Mouse (Mus musculus): ENCODE data around the gene Fkbp5.
"Not testable (repeated sequence)": the region's sequence is repeated elsewhere in the genome, so short reads cannot be mapped to it uniquely, and the experiment has no call there.

The Fkbp5 gene

GRCm38 (mm10) chr17:28517441-28517955, at the start of gene Fkbp5:
Gene Fkbp5, minus strand, starts transcription at chr17:28517527.
- peak; percentile 68 for DNase-seq (ENCODE audit: low spot score)

GRCm38 (mm10) chr17:28565181-28565580, 47.9 kb upstream of the Fkbp5 start:
- DNase-seq (ENCODE audit: low spot score), result no peak

GRCm38 (mm10) chr17:28561613-28562012, 44.3 kb upstream of the Fkbp5 start:
- DNase-seq (ENCODE audit: low spot score), result no peak

GRCm38 (mm10) chr17:28560598-28560997, 43.3 kb upstream of the Fkbp5 start, which contains the start of gene Clps:
Gene Clps, minus strand, starts transcription at chr17:28560766.
- DNase-seq (ENCODE audit: low spot score), result no peak

- DNase-seq (ENCODE audit: low spot score), result no peak
Observed at GRCm38 (mm10) chr17:28557772-28558171, 40.4 kb upstream of the Fkbp5 start.

- no peak for DNase-seq (ENCODE audit: low spot score)
Observed at GRCm38 (mm10) chr17:28556635-28557396, 39.5 kb upstream of the Fkbp5 start.

- not testable (repeated sequence) for DNase-seq (ENCODE audit: low spot score)
Observed at GRCm38 (mm10) chr17:28554021-28554420, 36.7 kb upstream of the Fkbp5 start.

- peak; percentile 65 for DNase-seq (ENCODE audit: low spot score)
Observed at GRCm38 (mm10) chr17:28553040-28553793, 35.9 kb upstream of the Fkbp5 start.

- DNase-seq (ENCODE audit: low spot score), result no peak
Observed at GRCm38 (mm10) chr17:28549111-28549510, 31.8 kb upstream of the Fkbp5 start, which contains the start of gene Clpsl2. Gene Clpsl2, plus strand, starts transcription at chr17:28549411.

- no peak for DNase-seq (ENCODE audit: low spot score)
Observed at GRCm38 (mm10) chr17:28548550-28548949, 31.2 kb upstream of the Fkbp5 start.

GRCm38 (mm10) chr17:28546925-28547324, 29.6 kb upstream of the Fkbp5 start:
- DNase-seq (ENCODE audit: low spot score), result no peak

GRCm38 (mm10) chr17:28537881-28538280, 20.6 kb upstream of the Fkbp5 start:
- no peak for DNase-seq (ENCODE audit: low spot score)

GRCm38 (mm10) chr17:28533327-28533726, 16.0 kb upstream of the Fkbp5 start:
- DNase-seq (ENCODE audit: low spot score), result no peak

- no peak for DNase-seq (ENCODE audit: low spot score)
Observed at GRCm38 (mm10) chr17:28532557-28532956, 15.2 kb upstream of the Fkbp5 start.

- DNase-seq (ENCODE audit: low spot score), result no peak
Observed at GRCm38 (mm10) chr17:28531946-28532345, 14.6 kb upstream of the Fkbp5 start.

- DNase-seq (ENCODE audit: low spot score), result no peak
Observed at GRCm38 (mm10) chr17:28530506-28530905, 13.2 kb upstream of the Fkbp5 start, which contains the start of gene Armc12. Gene Armc12, plus strand, starts transcription at chr17:28530806.

GRCm38 (mm10) chr17:28529116-28529515, 11.8 kb upstream of the Fkbp5 start:
- DNase-seq (ENCODE audit: low spot score), result no peak

GRCm38 (mm10) chr17:28528043-28528351, 10.7 kb upstream of the Fkbp5 start:
- peak; percentile 87 for DNase-seq (ENCODE audit: low spot score)

GRCm38 (mm10) chr17:28527184-28528042, 10.1 kb upstream of the Fkbp5 start:
- no peak for DNase-seq (ENCODE audit: low spot score)

- no peak for DNase-seq (ENCODE audit: low spot score)
Observed at GRCm38 (mm10) chr17:28524831-28525430, 7.6 kb upstream of the Fkbp5 start.

GRCm38 (mm10) chr17:28524009-28524695, 6.8 kb upstream of the Fkbp5 start:
- no peak for DNase-seq (ENCODE audit: low spot score)

All from urinary bladder, postnatal 25 days (tissue).